Mouse (Mus musculus) E14TG2a.4 (cell line): ENCODE results near the gene 4930564D02Rik.
A peak's percentile ranks its signal among the peaks of the same experiment; 100 is the strongest.

Experiments
- H3K27me3 ChIP-seq: 2 replicates; pipeline ENCODE4 v1.6.1; 2014; ENCODE audit warnings: low read length, control low read depth; ENCODE audit not compliant: insufficient read depth
- H3K36me3 ChIP-seq: 2 replicates; pipeline ENCODE4 v1.6.1; 2014; ENCODE audit warnings: low read length, control low read depth; ENCODE audit not compliant: insufficient read depth
- H3K4me1 ChIP-seq: replicated peaks from 2 replicates; pipeline ENCODE4 v1.6.1; 2014; ENCODE audit warnings: low read depth, low read length, control low read depth
- H3K4me3 ChIP-seq: replicated peaks from 2 replicates; pipeline ENCODE4 v1.5.1; 2014; ENCODE audit warnings: mild to moderate bottlenecking, low read length
- H3K9me3 ChIP-seq: 2 replicates; pipeline ENCODE4 v1.6.1; 2014; ENCODE audit warnings: low read length, control low read depth
- CTCF ChIP-seq: conservative IDR thresholded peaks from 2 replicates; pipeline ENCODE4 v1.5.1; 2014; ENCODE audit warnings: low read length
- NANOG ChIP-seq: IDR thresholded peaks from 2 replicates; pipeline ENCODE4 v1.6.1; 2014; ENCODE audit warnings: borderline replicate concordance, low read length, mixed read lengths
- POU5F1 ChIP-seq: IDR thresholded peaks from 2 replicates; pipeline ENCODE4 v1.6.1; 2014; ENCODE audit warnings: low read length, borderline replicate concordance

4930564D02Rik gene

GRCm38 (mm10) chr3:105088638-105089037 lies 22.0 kb downstream of the 4930564D02Rik start:
- H3K27me3 ChIP-seq, result no peaks in the 10 kb centered on the region
- H3K4me1 ChIP-seq, result peaks cover 3% of the 10 kb centered on the region; the same call in 1 of the 2 replicates
- no peak for TF ChIP-seq POU5F1

GRCm38 (mm10) chr3:105090147-105090546 lies 23.5 kb downstream of the 4930564D02Rik start:
- TF ChIP-seq NANOG (no peak), CTCF (no peak), POU5F1 (no peak)
- peaks cover 3% of the 10 kb centered on the region; the same call in 1 of the 2 replicates for H3K4me1 ChIP-seq

More at GRCm38 (mm10) chr3:105088638-105089037, 22.0 kb downstream of the 4930564D02Rik start:
- Histone ChIP-seq H3K4me3 (no peak overlapping the region), H3K9me3 (no peaks in the 10 kb centered on the region), H3K36me3 (no peaks in the 10 kb centered on the region)

GRCm38 (mm10) chr3:105090981-105091380 lies 24.3 kb downstream of the 4930564D02Rik start:
- 0 out of 2 replicates have a peak, but pooled peaks cover 2% of the 10 kb centered on the region for H3K27me3 ChIP-seq
- no peak overlapping the region for H3K4me3 ChIP-seq
- TF ChIP-seq POU5F1 (no peak), CTCF (peak; percentile 56)
- no peaks in the 10 kb centered on the region for H3K36me3 ChIP-seq
- H3K4me1 ChIP-seq, result peaks cover 3% of the 10 kb centered on the region; the same call in 1 of the 2 replicates
- H3K9me3 ChIP-seq, result no peaks in the 10 kb centered on the region

More at GRCm38 (mm10) chr3:105090147-105090546, 23.5 kb downstream of the 4930564D02Rik start:
- no peaks in the 10 kb centered on the region for H3K27me3 ChIP-seq
- H3K36me3 ChIP-seq, result no peaks in the 10 kb centered on the region
- no peaks in the 10 kb centered on the region for H3K9me3 ChIP-seq
- H3K4me3 ChIP-seq, result no peak overlapping the region

GRCm38 (mm10) chr3:105092721-105093505 lies 26.3 kb downstream of the 4930564D02Rik start:
- H3K4me3 ChIP-seq, result no peak overlapping the region
- H3K36me3 ChIP-seq, result no peaks in the 10 kb centered on the region
- peaks cover 3% of the 10 kb centered on the region; the same call in 1 of the 2 replicates for H3K4me1 ChIP-seq
- 0 out of 2 replicates have a peak, but pooled peaks cover 2% of the 10 kb centered on the region for H3K27me3 ChIP-seq
- no peak for TF ChIP-seq NANOG
- no peaks in the 10 kb centered on the region for H3K9me3 ChIP-seq

GRCm38 (mm10) chr3:105094448-105094847 lies 27.8 kb downstream of the 4930564D02Rik start:
- H3K27me3 ChIP-seq, result 0 out of 2 replicates have a peak, but pooled peaks cover 2% of the 10 kb centered on the region
- no peak overlapping the region for H3K4me3 ChIP-seq
- peaks cover 9% of the 10 kb centered on the region; the same call in 1 of the 2 replicates for H3K4me1 ChIP-seq
- H3K9me3 ChIP-seq, result no peaks in the 10 kb centered on the region
- TF ChIP-seq POU5F1, result no peak
- no peak; the same call in none of the 2 replicates for TF ChIP-seq CTCF
- no peak for TF ChIP-seq NANOG
- no peaks in the 10 kb centered on the region for H3K36me3 ChIP-seq

- TF ChIP-seq NANOG (no peak), POU5F1 (no peak), CTCF (no peak)
- H3K36me3 ChIP-seq, result no peaks in the 10 kb centered on the region
- H3K4me1 ChIP-seq, result peaks cover 15% of the 10 kb centered on the region
- no peaks in the 10 kb centered on the region for H3K9me3 ChIP-seq
- H3K27me3 ChIP-seq, result 0 out of 2 replicates have a peak, but pooled peaks cover 2% of the 10 kb centered on the region
- H3K4me3 ChIP-seq, result no peak overlapping the region
Measured at GRCm38 (mm10) chr3:105095026-105095425, 28.4 kb downstream of the 4930564D02Rik start.

- H3K27me3 ChIP-seq, result 0 out of 2 replicates have a peak, but pooled peaks cover 4% of the 10 kb centered on the region
- TF ChIP-seq NANOG, result no peak
- TF ChIP-seq CTCF, result no peak
- TF ChIP-seq POU5F1, result no peak
- no peak overlapping the region for H3K4me3 ChIP-seq
- no peaks in the 10 kb centered on the region for H3K36me3 ChIP-seq
- peaks cover 16% of the 10 kb centered on the region for H3K4me1 ChIP-seq
- H3K9me3 ChIP-seq, result no peaks in the 10 kb centered on the region
Measured at GRCm38 (mm10) chr3:105097581-105097980, 30.9 kb downstream of the 4930564D02Rik start.

- peak overlapping the region; percentile 20; the same call in 1 of the 2 replicates for H3K4me3 ChIP-seq
- TF ChIP-seq NANOG (peak; percentile 84), POU5F1 (no peak)
- no peaks in the 10 kb centered on the region for H3K36me3 ChIP-seq
- H3K27me3 ChIP-seq, result 0 out of 2 replicates have a peak, but pooled peaks cover 4% of the 10 kb centered on the region
- no peaks in the 10 kb centered on the region for H3K9me3 ChIP-seq
- H3K4me1 ChIP-seq, result peaks cover 16% of the 10 kb centered on the region
Measured at GRCm38 (mm10) chr3:105099526-105100269, 33.1 kb downstream of the 4930564D02Rik start.
